Mouse (Mus musculus) brain, embryonic 14.5 days (tissue): ENCODE data around the gene Gjd3.

Experiments used
- CTCF ChIP-seq: fragments of 200-500 bp; IDR thresholded peaks from 2 replicates; pipeline ENCODE4 v1.5.1; 2012; ENCODE audit warnings: inconsistent platforms, mild to moderate bottlenecking, moderate library complexity, borderline replicate concordance; ENCODE audit not compliant: insufficient read depth, insufficient read length; ENCODE audit errors: extremely low read depth
- POLR2A ChIP-seq: fragments of 200-500 bp; IDR thresholded peaks from 2 replicates; pipeline ENCODE4 v1.6.1; 2012; ENCODE audit warnings: mild to moderate bottlenecking, inconsistent platforms, borderline replicate concordance; ENCODE audit not compliant: poor library complexity, insufficient read depth, insufficient read length, severe bottlenecking; ENCODE audit errors: extremely low read depth

- no peak for TF ChIP-seq CTCF
- no peak for TF ChIP-seq POLR2A
Observed at GRCm38 (mm10) chr11:98945605-98945977, 37.2 kb downstream of the Gjd3 start.
